Mouse (Mus musculus) MEL (cell line): ENCODE data around the gene Slc5a6. TPM values are rescaled to one million over a fixed set of nuclear protein-coding genes. Genes with fewer than 3 reads are reported as not detected.

Experiments
- DNase-seq: peaks from one replicate; pipeline ENCODE4 v3.0.0; 2011; ENCODE audit warnings: low read depth, low spot score
- H3K27ac ChIP-seq: 2 replicates; pipeline ENCODE4 v1.5.1; 2012; ENCODE audit warnings: low read depth, mild to moderate bottlenecking, control low read depth, low read length, moderate library complexity; ENCODE audit not compliant: control insufficient read depth
- H3K27me3 ChIP-seq, 2 experiments: fragments of 150-350 bp in 1 of 2; sonication (generic) in 1 of 2; 2 replicates each; pipeline ENCODE4 v1.6.1; 2012; ENCODE audit warnings: low read length in 2 of 2, mild to moderate bottlenecking in 2 of 2, improper control_type of control experiment in 1 of 2, moderate library complexity in 1 of 2; ENCODE audit not compliant: insufficient read depth in 2 of 2, control insufficient read depth in 1 of 2
- H3K36me3 ChIP-seq, 2 experiments: 2 replicates each; pipeline ENCODE4 v1.6.1; 2012 to 2014; ENCODE audit warnings: low read length in 2 of 2, improper control_type of control experiment in 1 of 2, inconsistent platforms in 1 of 2, mild to moderate bottlenecking in 1 of 2; ENCODE audit not compliant: insufficient read depth in 2 of 2, control insufficient read depth in 1 of 2
- H3K4me1 ChIP-seq, 2 experiments: fragments of 150-350 bp in 1 of 2; sonication (generic) in 1 of 2; 2 replicates each; pipeline ENCODE4 v1.6.1; 2012; ENCODE audit warnings: low read length in 2 of 2, improper control_type of control experiment in 1 of 2, mild to moderate bottlenecking in 1 of 2; ENCODE audit not compliant: insufficient read depth in 2 of 2, control insufficient read depth in 1 of 2
- H3K4me3 ChIP-seq, 2 experiments: fragments of 150-350 bp in 1 of 2; sonication (generic) in 1 of 2; 2 replicates each; pipeline ENCODE4 v1.5.1; 2012; ENCODE audit warnings: low read depth in 2 of 2, low read length in 2 of 2, mild to moderate bottlenecking in 2 of 2, moderate library complexity in 2 of 2, control low read depth in 1 of 2, improper control_type of control experiment in 1 of 2; ENCODE audit not compliant: control insufficient read depth in 1 of 2, insufficient read depth in 1 of 2
- H3K79me2 ChIP-seq: 2 replicates; pipeline ENCODE4 v1.6.1; 2012; ENCODE audit warnings: mild to moderate bottlenecking, low read length, moderate library complexity; ENCODE audit not compliant: control insufficient read depth, poor library complexity, insufficient read depth
- H3K9ac ChIP-seq: 2 replicates; pipeline ENCODE4 v1.6.1; 2012; ENCODE audit warnings: low read depth, mild to moderate bottlenecking, control low read depth, low read length, moderate library complexity; ENCODE audit not compliant: control insufficient read depth, poor library complexity, severe bottlenecking
- H3K9me3 ChIP-seq: fragments of 150-350 bp; sonication (generic); replicated peaks from 2 replicates; pipeline ENCODE4 v1.6.1; 2012; ENCODE audit warnings: mild to moderate bottlenecking, low read length, improper control_type of control experiment, moderate library complexity; ENCODE audit not compliant: insufficient read depth
- CHD2 ChIP-seq: IDR thresholded peaks from 2 replicates; pipeline ENCODE4 v1.6.1; 2011; ENCODE audit warnings: low read length, improper control_type of control experiment
- CTCF ChIP-seq, 3 experiments: IDR thresholded peaks in 2 of 3; conservative IDR thresholded peaks in 1 of 3; 2 replicates each; pipeline ENCODE4 v1.5.1; 2011 to 2012; ENCODE audit warnings: low read length in 3 of 3, low read depth in 2 of 3, mild to moderate bottlenecking in 2 of 3, improper control_type of control experiment in 1 of 3, inconsistent platforms in 1 of 3, mixed read lengths in 1 of 3, moderate library complexity in 1 of 3; ENCODE audit not compliant: control insufficient read depth in 1 of 3, insufficient read depth in 1 of 3, poor library complexity in 1 of 3, severe bottlenecking in 1 of 3
- E2F4 ChIP-seq: IDR thresholded peaks from 2 replicates; pipeline ENCODE4 v1.6.1; 2011; ENCODE audit warnings: low read depth, low read length, improper control_type of control experiment, borderline replicate concordance
- EP300 ChIP-seq, 2 experiments: IDR thresholded peaks; 2 replicates each; pipeline ENCODE4 v1.6.1; 2011; ENCODE audit warnings: improper control_type of control experiment in 2 of 2, low read length in 2 of 2, low read depth in 1 of 2, mild to moderate bottlenecking in 1 of 2
- GABPA ChIP-seq: IDR thresholded peaks from 2 replicates; pipeline ENCODE4 v1.6.1; 2012; ENCODE audit warnings: low read depth, mild to moderate bottlenecking, inconsistent platforms, low read length, improper control_type of control experiment, moderate library complexity
- JUND ChIP-seq: IDR thresholded peaks from 2 replicates; pipeline ENCODE4 v1.6.1; 2011; ENCODE audit warnings: low read depth, mild to moderate bottlenecking, improper control_type of control experiment, low read length
- MAFK ChIP-seq: IDR thresholded peaks from 2 replicates; pipeline ENCODE4 v1.6.1; 2011; ENCODE audit warnings: low read depth, mild to moderate bottlenecking, low read length, improper control_type of control experiment, borderline replicate concordance
- MAZ ChIP-seq: IDR thresholded peaks from 2 replicates; pipeline ENCODE4 v1.6.1; 2012; ENCODE audit warnings: low read depth, mild to moderate bottlenecking, inconsistent platforms, low read length, improper control_type of control experiment
- MXI1 ChIP-seq: IDR thresholded peaks from 2 replicates; pipeline ENCODE4 v1.6.1; 2011; ENCODE audit warnings: mild to moderate bottlenecking, low read depth, low read length, improper control_type of control experiment
- MYC ChIP-seq: IDR thresholded peaks from 2 replicates; pipeline ENCODE4 v1.6.1; 2011; ENCODE audit warnings: low read depth, mild to moderate bottlenecking, low read length, improper control_type of control experiment, moderate library complexity
- NRF1 ChIP-seq: IDR thresholded peaks from 2 replicates; pipeline ENCODE4 v1.6.1; 2014; ENCODE audit warnings: low read depth, mild to moderate bottlenecking, inconsistent platforms, low read length, improper control_type of control experiment, moderate library complexity; ENCODE audit not compliant: poor library complexity, insufficient read depth, severe bottlenecking
- POLR2AphosphoS2 ChIP-seq: IDR thresholded peaks from 2 replicates; pipeline ENCODE4 v1.6.1; 2011; ENCODE audit warnings: low read length, improper control_type of control experiment
- RAD21 ChIP-seq: IDR thresholded peaks from 2 replicates; pipeline ENCODE4 v1.6.1; 2011; ENCODE audit warnings: mild to moderate bottlenecking, low read depth, low read length, improper control_type of control experiment
- RCOR1 ChIP-seq: IDR thresholded peaks from 2 replicates; pipeline ENCODE4 v1.6.1; 2012; ENCODE audit warnings: low read depth, mild to moderate bottlenecking, inconsistent platforms, low read length, improper control_type of control experiment
- SMC3 ChIP-seq: IDR thresholded peaks from 2 replicates; pipeline ENCODE4 v1.6.1; 2011; ENCODE audit warnings: low read depth, low read length, improper control_type of control experiment
- TAL1 ChIP-seq: IDR thresholded peaks from 2 replicates; pipeline ENCODE4 v1.6.1; 2012; ENCODE audit warnings: mild to moderate bottlenecking, inconsistent platforms, low read length, moderate library complexity, mixed read lengths
- TBP ChIP-seq: IDR thresholded peaks from 2 replicates; pipeline ENCODE4 v1.8.0; 2011; ENCODE audit warnings: low read depth, low read length, improper control_type of control experiment
- UBTF ChIP-seq: IDR thresholded peaks from 2 replicates; pipeline ENCODE4 v1.6.1; 2012; ENCODE audit warnings: low read depth, mild to moderate bottlenecking, inconsistent platforms, low read length, improper control_type of control experiment, moderate library complexity, borderline replicate concordance; ENCODE audit not compliant: insufficient read depth
- USF1 ChIP-seq: IDR thresholded peaks from 2 replicates; pipeline ENCODE4 v1.6.1; 2014; ENCODE audit warnings: low read depth, mild to moderate bottlenecking, inconsistent platforms, low read length, improper control_type of control experiment, moderate library complexity
- ZNF384 ChIP-seq: IDR thresholded peaks from 2 replicates; pipeline ENCODE4 v1.6.1; 2012; ENCODE audit warnings: low read depth, mild to moderate bottlenecking, inconsistent platforms, low read length, improper control_type of control experiment
- polyA plus RNA-seq, 2 experiments: library from polyadenylated mRNA; stranded (reverse) in 1 of 2; unstranded in 1 of 2; fragments of >175 nt in 1 of 2; fragments of >200 nt in 1 of 2; gene quantifications; 2 replicates each; pipeline versions ENCODE4 v1.2.1 to v1.2.4; 2012; ENCODE audit warnings: low replicate concordance in 2 of 2, low read depth in 1 of 2; ENCODE audit not compliant: insufficient read length in 2 of 2, insufficient read depth in 1 of 2, missing spikeins in 1 of 2
- total RNA-seq: library from RNA; depleted of rRNA; stranded (reverse); fragments of 300-350 nt; gene quantifications from 2 replicates; pipeline ENCODE4 v1.2.3, GENCODE M21; 2012

Slc5a6 gene
- total and polyA plus RNA-seq, 3 experiments = 34.5 to 41.7 TPM; not detected in 1

DNA sequence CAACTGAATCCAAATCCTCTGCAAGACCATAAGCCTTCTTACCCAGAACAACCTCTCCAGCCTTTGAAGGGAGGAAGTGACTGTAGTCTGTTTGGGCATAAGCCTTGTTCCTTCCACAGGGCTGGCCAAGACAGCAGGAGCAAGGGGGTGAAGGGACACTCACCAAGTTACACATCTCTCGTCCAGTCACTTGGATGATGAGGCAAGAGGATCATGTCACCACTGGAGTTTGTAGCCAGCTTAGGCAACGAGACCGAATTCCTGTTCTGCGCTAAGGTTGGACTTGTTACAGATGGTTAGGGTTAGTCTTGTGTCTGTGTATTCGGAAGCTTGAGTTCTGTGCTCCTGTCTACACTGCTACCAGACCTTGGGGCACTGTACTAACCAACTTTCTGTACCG, 14.1 kb downstream of the Slc5a6 start:
- TF ChIP-seq TAL1 = no peak
- no peak for TF ChIP-seq JUND
- no peak for TF ChIP-seq TBP
- TF ChIP-seq USF1 = no peak
- TF ChIP-seq MXI1 = no peak
- TF ChIP-seq CHD2 = no peak
- no peak for TF ChIP-seq CTCF (IDR thresholded peaks at IDR 0.05 in 2 of 3, conservative IDR thresholded peaks at IDR 0.05 in 1 of 3; ENCODE audit: control insufficient read depth in 1 of 3, insufficient read depth in 1 of 3, low read depth in 2 of 3, low read length in 3 of 3, poor library complexity in 1 of 3, severe bottlenecking in 1 of 3)
- TF ChIP-seq GABPA = no peak
- TF ChIP-seq ZNF384 = no peak
- no peak for TF ChIP-seq MYC
- TF ChIP-seq EP300 (IDR thresholded peaks at IDR 0.05; ENCODE audit: low read depth in 1 of 2, low read length in 2 of 2) = no peak
- TF ChIP-seq POLR2AphosphoS2 = no peak
- TF ChIP-seq RCOR1 = no peak
- Histone ChIP-seq H3K36me3 (peaks cover 2% of the 10 kb centered on the region in 2 experiments; a peak in 2 of 4 replicates), H3K27me3 (no peaks in the 10 kb centered on the region)

DNA sequence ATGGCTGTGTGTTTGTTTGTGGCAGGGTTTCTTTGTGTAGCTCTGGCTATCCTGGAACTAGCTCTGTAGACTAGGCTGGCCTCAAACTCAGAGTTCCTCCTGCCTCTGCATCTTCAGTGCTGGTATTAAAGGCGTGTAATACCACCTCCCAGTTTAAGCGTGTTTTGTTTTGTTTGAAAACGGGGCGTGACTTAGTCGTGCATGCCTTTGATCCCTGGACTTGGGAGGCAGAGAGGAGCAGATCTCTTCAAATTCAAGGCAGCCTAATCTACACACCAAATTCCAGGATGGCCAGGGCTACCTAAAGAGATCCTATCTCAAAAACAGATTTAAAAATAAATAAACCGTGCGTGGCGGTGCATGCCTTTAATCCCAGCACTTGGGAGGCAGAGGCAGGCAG, 17.2 kb downstream of the Slc5a6 start:
- no peaks in the 10 kb centered on the region for H3K79me2 ChIP-seq

More for the DNA sequence above, 14.1 kb downstream of the Slc5a6 start:
- Histone ChIP-seq H3K79me2 (no peaks in the 10 kb centered on the region), H3K27ac (no peak overlapping the region), H3K4me1 (no peaks in the 10 kb centered on the region), H3K9ac (no peak overlapping the region), H3K9me3 (no peaks in the 10 kb centered on the region), H3K4me3 (no peak overlapping the region)
- DNase-seq = no peak

GRCm38 (mm10) chr5:31030926-31031325, 17.8 kb downstream of the Slc5a6 start:
- no peak overlapping the region for H3K27ac ChIP-seq
- H3K9ac ChIP-seq = no peak overlapping the region
- H3K27me3 ChIP-seq = peaks cover 2 to 3% of the 10 kb centered on the region in 2 experiments; a peak in 3 of 4 replicates
- no peaks in the 10 kb centered on the region for H3K9me3 ChIP-seq
- TF ChIP-seq CHD2 (no peak), E2F4 (no peak), ZNF384 (no peak; the same call in 1 of the 2 replicates), POLR2AphosphoS2 (no peak), MXI1 (no peak), MAZ (no peak), UBTF (no peak), EP300 (IDR thresholded peaks at IDR 0.05; ENCODE audit: low read depth in 1 of 2, low read length in 2 of 2) (no peak), TBP (no peak), CTCF (IDR thresholded peaks at IDR 0.05 in 2 of 3, conservative IDR thresholded peaks at IDR 0.05 in 1 of 3; ENCODE audit: control insufficient read depth in 1 of 3, insufficient read depth in 1 of 3, low read depth in 2 of 3, low read length in 3 of 3, poor library complexity in 1 of 3, severe bottlenecking in 1 of 3) (no peak), NRF1 (no peak), MAFK (no peak)
- no peak for DNase-seq
- H3K79me2 ChIP-seq = no peaks in the 10 kb centered on the region
- 0 out of 4 replicates have a peak, but pooled peaks cover 0 to under 1% of the 10 kb centered on the region in 2 experiments for H3K36me3 ChIP-seq
- H3K4me1 ChIP-seq = no peaks in the 10 kb centered on the region
- H3K4me3 ChIP-seq = no peak overlapping the region

More for the DNA sequence above, 17.2 kb downstream of the Slc5a6 start:
- no peak for DNase-seq
- Histone ChIP-seq H3K27me3 (peaks cover 2 to 3% of the 10 kb centered on the region in 2 experiments; a peak in 3 of 4 replicates), H3K9me3 (no peaks in the 10 kb centered on the region), H3K27ac (no peak overlapping the region), H3K9ac (no peak overlapping the region)
- TF ChIP-seq MYC = no peak
- TF ChIP-seq SMC3 = no peak
- no peak for TF ChIP-seq RAD21
- TF ChIP-seq, all 39 proteins: peak for 0
- H3K4me3 ChIP-seq = no peak overlapping the region
- H3K36me3 ChIP-seq = 0 out of 4 replicates have a peak, but pooled peaks cover 0 to 2% of the 10 kb centered on the region in 2 experiments
- no peaks in the 10 kb centered on the region for H3K4me1 ChIP-seq
